Mouse (Mus musculus) neural tube, embryonic 11.5 days (tissue): ENCODE data around the gene Aen. TPM values are rescaled to one million over a fixed set of nuclear protein-coding genes. Genes with fewer than 3 reads are reported as not detected.

Experiments used
- ATAC-seq: fragments of 200-750 bp; cut with Nextera tagmentation; 2 replicates; pipeline ENCODE4 v1.8.0; 2017; ENCODE audit warnings: moderate number of reproducible peaks, mild to moderate bottlenecking, moderate TSS enrichment, moderate library complexity; ENCODE audit not compliant: insufficient read depth, low FRiP score, low TSS enrichment
- DNase-seq: peaks from one replicate; pipeline ENCODE4 v3.0.0-alpha.2; 2015; ENCODE audit warnings: low spot score
- H3K27ac ChIP-seq: fragments of 300-500 bp; sonication (generic); 2 replicates; pipeline ENCODE4 v1.5.1; 2014; ENCODE audit warnings: low read depth, mild to moderate bottlenecking, low read length
- H3K27me3 ChIP-seq: fragments of 300-500 bp; sonication (generic); 2 replicates; pipeline ENCODE4 v1.6.1; 2014; ENCODE audit warnings: mild to moderate bottlenecking, low read length, mixed read lengths; ENCODE audit not compliant: control insufficient read depth, insufficient read depth
- H3K36me3 ChIP-seq: fragments of 300-500 bp; sonication (generic); 2 replicates; pipeline ENCODE4 v1.6.1; 2014; ENCODE audit warnings: mild to moderate bottlenecking, low read length, moderate library complexity, mixed read lengths; ENCODE audit not compliant: control insufficient read depth, insufficient read depth
- H3K4me1 ChIP-seq: fragments of 300-500 bp; sonication (generic); 2 replicates; pipeline ENCODE4 v1.6.1; 2014; ENCODE audit warnings: low read length, mixed read lengths; ENCODE audit not compliant: control insufficient read depth, insufficient read depth
- H3K4me2 ChIP-seq: fragments of 300-500 bp; sonication (generic); 2 replicates; pipeline ENCODE4 v1.6.1; 2014; ENCODE audit warnings: low read depth, mild to moderate bottlenecking, moderate library complexity
- H3K4me3 ChIP-seq: fragments of 300-500 bp; sonication (generic); 2 replicates; pipeline ENCODE4 v1.5.1; 2014; ENCODE audit warnings: low read depth, low read length
- H3K9ac ChIP-seq: fragments of 300-500 bp; sonication (generic); 2 replicates; pipeline ENCODE4 v1.6.1; 2014; ENCODE audit warnings: mild to moderate bottlenecking, low read length
- H3K9me3 ChIP-seq: fragments of 300-500 bp; sonication (generic); 2 replicates; pipeline ENCODE4 v1.6.1; 2016; ENCODE audit warnings: low read length; ENCODE audit not compliant: control insufficient read depth
- WGBS: fragments of 180-500 bp; shearing (Covaris S2); extraction: QIAGEN DNeasy Blood & Tissue Kit; methylation state at CpG from one replicate; pipeline ENCODE4 v1.1.7; 2014; 5-methylcytosine and 5-hydroxymethylcytosine counted together
- microRNA-seq: library from miRNA; unstranded; fragments of <30 nt; microRNA quantifications from one replicate; pipeline ENCODE4, GENCODE M21; 2016
- polyA plus RNA-seq: library from polyadenylated mRNA; unstranded; fragments of >200 nt; fragmentation: Nextera tagmentation; extraction: Ambion mirVana; gene quantifications from 2 replicates; pipeline ENCODE4 v1.2.1, GENCODE M21; 2014

Gene Aen
- polyA plus RNA-seq, 1 experiment from 2014 or later = 52.5 TPM

- H3K9me3 ChIP-seq = no peaks in the 10 kb centered on the region
- WGBS = 95% methylated on average over 2 of the region's 2 CpGs
- ATAC-seq = no peak
- no peak overlapping the region for H3K4me3 ChIP-seq
- H3K27ac ChIP-seq = no peak overlapping the region
- no peaks in the 10 kb centered on the region for H3K27me3 ChIP-seq
- H3K9ac ChIP-seq = no peak overlapping the region
- no peaks in the 10 kb centered on the region for H3K36me3 ChIP-seq
- no peak overlapping the region for H3K4me2 ChIP-seq
- no peak for DNase-seq
- no peaks in the 10 kb centered on the region for H3K4me1 ChIP-seq
Measured at GRCm38 (mm10) chr7:78942544-78942943, 46.9 kb downstream of the Aen start.

GRCm38 (mm10) chr7:78953886-78954572 is 58.4 kb downstream of the Aen start:
- ATAC-seq (no peak), DNase-seq (no peak)
- H3K27me3 ChIP-seq = no peaks in the 10 kb centered on the region
- H3K27ac ChIP-seq = no peak overlapping the region
- no peak overlapping the region for H3K9ac ChIP-seq
- no peak overlapping the region for H3K4me3 ChIP-seq
- WGBS = 32% methylated on average over 11 of the region's 11 CpGs
- no peaks in the 10 kb centered on the region for H3K4me1 ChIP-seq
- H3K4me2 ChIP-seq = no peak overlapping the region
- no peaks in the 10 kb centered on the region for H3K9me3 ChIP-seq
- no peaks in the 10 kb centered on the region for H3K36me3 ChIP-seq

DNA sequence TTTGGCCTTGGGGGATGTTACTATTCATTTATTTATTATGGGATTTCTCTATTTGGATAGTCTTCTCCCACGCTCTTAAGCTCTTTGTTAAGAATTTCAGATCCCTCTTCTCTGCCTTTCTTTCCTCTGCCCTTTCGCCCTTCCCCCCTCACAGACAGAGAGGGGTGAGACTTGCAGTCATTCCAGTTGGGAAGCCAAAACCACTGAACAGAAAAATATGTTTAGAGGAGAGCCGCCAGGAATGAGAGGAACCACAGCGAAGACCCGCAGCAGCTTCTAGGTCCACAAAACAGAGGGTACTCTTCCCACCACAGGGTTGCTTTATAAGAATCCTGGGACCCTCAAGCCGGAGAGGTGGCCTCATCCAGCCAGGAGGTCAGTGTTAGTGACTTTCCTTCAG is 59.0 kb downstream of the Aen start:
- Histone ChIP-seq H3K36me3 (no peaks in the 10 kb centered on the region), H3K4me3 (no peak overlapping the region), H3K4me2 (no peak overlapping the region), H3K4me1 (no peaks in the 10 kb centered on the region), H3K9ac (no peak overlapping the region), H3K9me3 (no peaks in the 10 kb centered on the region), H3K27ac (no peak overlapping the region), H3K27me3 (no peaks in the 10 kb centered on the region)
- 83% methylated on average over 6 of the region's 6 CpGs for WGBS
- DNase-seq (no peak), ATAC-seq (no peak)

DNA sequence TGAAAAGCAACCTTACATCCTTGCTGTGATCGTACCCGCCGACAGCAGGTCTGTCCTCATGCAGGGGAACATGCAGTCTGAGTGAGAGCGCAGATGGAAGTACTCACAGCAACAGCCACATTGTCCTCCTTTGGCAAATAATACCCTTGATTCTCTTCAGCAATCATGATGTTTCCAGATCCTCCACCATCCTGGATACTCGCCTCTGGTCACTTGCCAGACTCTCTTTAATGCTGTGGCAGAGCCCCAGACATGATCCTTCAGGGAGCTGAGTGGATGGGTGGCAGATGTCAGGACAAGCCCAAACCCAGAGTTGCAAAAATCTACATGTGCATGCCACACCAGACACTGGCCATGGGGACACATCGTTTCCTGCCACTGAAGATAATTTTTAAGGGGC is 59.4 kb downstream of the Aen start:
- Histone ChIP-seq H3K27me3 (no peaks in the 10 kb centered on the region), H3K36me3 (no peaks in the 10 kb centered on the region), H3K9ac (no peak overlapping the region), H3K4me1 (no peaks in the 10 kb centered on the region), H3K9me3 (no peaks in the 10 kb centered on the region), H3K4me2 (no peak overlapping the region), H3K4me3 (no peak overlapping the region), H3K27ac (no peak overlapping the region)
- WGBS = 87% methylated on average over 6 of the region's 6 CpGs
- DNase-seq (no peak), ATAC-seq (no peak)

DNA sequence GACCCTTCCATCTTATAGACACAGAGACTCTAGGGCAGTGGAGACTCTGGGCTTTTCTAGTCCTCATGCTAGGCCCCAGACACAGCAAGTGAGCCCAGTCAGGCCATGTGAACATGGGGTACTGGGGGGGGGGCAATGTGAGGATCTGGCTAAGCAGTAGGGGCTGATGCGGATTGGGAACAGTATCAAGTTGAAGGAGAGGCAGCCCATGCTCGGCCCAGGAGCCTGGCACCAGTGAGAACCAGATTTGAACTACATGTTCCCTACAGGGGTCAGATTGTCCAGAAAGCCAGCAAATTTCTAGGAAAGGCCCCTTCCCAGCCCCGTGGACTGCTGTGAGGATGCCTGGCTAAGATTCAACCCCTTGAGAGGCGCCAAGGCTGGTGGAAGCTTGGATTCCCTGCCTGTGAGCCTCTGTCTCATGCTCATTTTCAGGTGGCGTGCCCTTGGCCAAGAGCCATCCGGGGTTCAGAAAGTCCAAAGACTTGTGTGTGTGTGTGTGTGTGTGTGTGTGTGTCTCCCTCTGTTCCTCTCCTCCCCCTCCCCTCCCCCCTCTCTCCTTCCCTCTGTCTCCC is 62.9 kb downstream of the Aen start:
- ATAC-seq = no peak
- Histone ChIP-seq H3K4me1 (no peaks in the 10 kb centered on the region), H3K4me2 (no peak overlapping the region), H3K36me3 (no peaks in the 10 kb centered on the region), H3K27me3 (no peaks in the 10 kb centered on the region), H3K9me3 (no peaks in the 10 kb centered on the region), H3K27ac (no peak overlapping the region), H3K9ac (no peak overlapping the region), H3K4me3 (no peak overlapping the region)
- DNase-seq = no peak
- 84% methylated on average over 6 of the region's 6 CpGs for WGBS

Small RNAs within 50 kb of the gene (microRNA-seq; reads per million reads assigned to microRNA genes)
- 73.7 reads per million, percentile 45 among the genes with 10 or more reads in this experiment for gene Mir7-2

Other genes with a start within 250 kb of the Aen start
- 11.2 and 12.3 TPM in 2 replicates for gene Ntrk3, start 157.8 kb upstream of the Aen start, polyA plus RNA-seq
- gene Mrps11, start 112.7 kb upstream of the Aen start, polyA plus RNA-seq = 83.6 and 88.1 TPM in 2 replicates
- 65.6 and 66.9 TPM in 2 replicates for gene Mrpl46, start 112.3 kb upstream of the Aen start, polyA plus RNA-seq
- 22.0 and 22.2 TPM in 2 replicates for gene Det1, start 48.6 kb upstream of the Aen start, polyA plus RNA-seq
- gene Isg20, start 17.6 kb downstream of the Aen start, polyA plus RNA-seq = 0.45 and 0.49 TPM in 2 replicates
- 0.44 and 0.93 TPM in 2 replicates for gene Acan, start 157.6 kb downstream of the Aen start, polyA plus RNA-seq
- gene Hapln3, start 235.2 kb downstream of the Aen start, polyA plus RNA-seq = 1.2 and 2.7 TPM in 2 replicates